Mouse (Mus musculus) MEL (cell line): Measurements from ENCODE around the gene Ccdc187.

Experiments used
- CTCF ChIP-seq, 3 experiments: IDR thresholded peaks in 2 of 3; conservative IDR thresholded peaks in 1 of 3; 2 replicates each; pipeline ENCODE4 v1.5.1; 2011 to 2012; ENCODE audit warnings: low read length in 3 of 3, low read depth in 2 of 3, mild to moderate bottlenecking in 2 of 3, improper control_type of control experiment in 1 of 3, inconsistent platforms in 1 of 3, mixed read lengths in 1 of 3, moderate library complexity in 1 of 3; ENCODE audit not compliant: control insufficient read depth in 1 of 3, insufficient read depth in 1 of 3, poor library complexity in 1 of 3, severe bottlenecking in 1 of 3
- EP300 ChIP-seq, 2 experiments: IDR thresholded peaks; 2 replicates each; pipeline ENCODE4 v1.6.1; 2011; ENCODE audit warnings: improper control_type of control experiment in 2 of 2, low read length in 2 of 2, low read depth in 1 of 2, mild to moderate bottlenecking in 1 of 2
- GATA1 ChIP-seq: IDR thresholded peaks from 2 replicates; pipeline ENCODE4 v1.6.1; 2011; ENCODE audit warnings: low read depth, low read length, improper control_type of control experiment
- MAX ChIP-seq: IDR thresholded peaks from 2 replicates; pipeline ENCODE4 v1.6.1; 2011; ENCODE audit warnings: low read length, improper control_type of control experiment
- MYC ChIP-seq: IDR thresholded peaks from 2 replicates; pipeline ENCODE4 v1.6.1; 2011; ENCODE audit warnings: low read depth, mild to moderate bottlenecking, low read length, improper control_type of control experiment, moderate library complexity
- POLR2A ChIP-seq, 2 experiments: IDR thresholded peaks; 2 replicates each; pipeline ENCODE4 v1.6.1; 2011 to 2012; ENCODE audit warnings: low read length in 2 of 2, mild to moderate bottlenecking in 2 of 2, control low read depth in 1 of 2, improper control_type of control experiment in 1 of 2, low read depth in 1 of 2, moderate library complexity in 1 of 2; ENCODE audit not compliant: control insufficient read depth in 1 of 2, insufficient read depth in 1 of 2, poor library complexity in 1 of 2
- ZKSCAN1 ChIP-seq: IDR thresholded peaks from 2 replicates; pipeline ENCODE4 v1.6.1; 2012; ENCODE audit warnings: low read depth, mild to moderate bottlenecking, inconsistent platforms, low read length, improper control_type of control experiment, moderate library complexity

DNA sequence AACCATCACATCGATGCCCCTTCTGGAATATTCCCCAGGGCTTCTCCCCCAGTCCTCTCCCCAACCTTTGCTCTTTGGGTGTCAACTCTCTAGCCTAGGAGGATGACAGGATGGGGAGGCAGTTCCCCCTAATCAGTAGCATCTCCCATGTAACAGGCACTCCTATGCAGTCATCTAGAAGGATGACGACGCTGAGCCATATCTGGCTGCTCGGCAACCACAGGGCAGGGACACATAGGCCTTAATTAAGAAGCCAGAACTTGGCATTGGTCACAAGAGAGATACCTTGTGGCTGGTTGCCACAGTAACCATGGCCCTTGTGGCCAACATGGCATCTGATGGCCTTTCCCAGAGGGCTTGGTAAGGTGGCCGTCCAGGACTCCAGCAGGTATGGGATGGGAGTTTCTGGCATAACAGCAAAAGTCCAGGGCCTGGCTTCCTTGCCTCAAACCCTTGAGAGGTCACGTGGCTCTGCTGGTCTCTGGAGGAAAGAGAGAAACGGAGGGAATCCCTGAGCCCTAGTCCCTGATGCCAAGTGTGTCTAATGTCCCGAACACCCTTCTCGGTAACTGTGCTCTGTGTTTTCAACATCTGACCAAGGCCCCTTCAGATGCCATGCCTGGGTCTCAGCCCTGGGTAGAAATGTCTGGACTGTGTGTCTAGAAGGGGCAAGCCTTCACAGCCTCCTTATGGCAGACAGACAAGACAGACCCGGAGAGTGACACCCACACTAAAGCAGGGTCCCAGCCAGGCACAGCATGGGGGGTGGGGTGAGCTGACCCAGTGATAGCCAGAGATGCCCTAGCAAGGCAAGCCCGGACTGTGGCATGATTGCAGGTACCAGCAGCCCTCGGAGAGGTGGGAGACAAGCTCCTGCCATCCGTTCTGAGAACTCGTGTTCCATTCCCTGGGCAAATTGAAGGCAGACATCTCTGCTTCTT lies 26.2 kb upstream of the Ccdc187 start:
- TF ChIP-seq POLR2A (IDR thresholded peaks at IDR 0.05; ENCODE audit: control insufficient read depth in 1 of 2, insufficient read depth in 1 of 2, low read depth in 1 of 2, low read length in 2 of 2, poor library complexity in 1 of 2), result no peak
- TF ChIP-seq GATA1, result no peak
- TF ChIP-seq CTCF (IDR thresholded peaks at IDR 0.05 in 2 of 3, conservative IDR thresholded peaks at IDR 0.05 in 1 of 3; ENCODE audit: control insufficient read depth in 1 of 3, insufficient read depth in 1 of 3, low read depth in 2 of 3, low read length in 3 of 3, poor library complexity in 1 of 3, severe bottlenecking in 1 of 3), result no peak
- no peak for TF ChIP-seq ZKSCAN1
- TF ChIP-seq MAX, result no peak
- TF ChIP-seq MYC, result no peak
- TF ChIP-seq EP300 (IDR thresholded peaks at IDR 0.05; ENCODE audit: low read depth in 1 of 2, low read length in 2 of 2), result no peak
